Mouse (Mus musculus) megakaryocyte, embryonic 14.5 days (primary cell): ENCODE results near the gene Tbx22.

Source experiments
- FLI1 ChIP-seq: IDR thresholded peaks from 2 replicates; pipeline ENCODE4 v1.6.1; 2012; ENCODE audit warnings: low read length, inconsistent platforms, mixed read lengths
- GATA1 ChIP-seq: IDR thresholded peaks from 3 replicates; pipeline ENCODE4 v1.6.1; 2012; ENCODE audit warnings: mixed read lengths, low read length, inconsistent platforms, borderline replicate concordance

DNA sequence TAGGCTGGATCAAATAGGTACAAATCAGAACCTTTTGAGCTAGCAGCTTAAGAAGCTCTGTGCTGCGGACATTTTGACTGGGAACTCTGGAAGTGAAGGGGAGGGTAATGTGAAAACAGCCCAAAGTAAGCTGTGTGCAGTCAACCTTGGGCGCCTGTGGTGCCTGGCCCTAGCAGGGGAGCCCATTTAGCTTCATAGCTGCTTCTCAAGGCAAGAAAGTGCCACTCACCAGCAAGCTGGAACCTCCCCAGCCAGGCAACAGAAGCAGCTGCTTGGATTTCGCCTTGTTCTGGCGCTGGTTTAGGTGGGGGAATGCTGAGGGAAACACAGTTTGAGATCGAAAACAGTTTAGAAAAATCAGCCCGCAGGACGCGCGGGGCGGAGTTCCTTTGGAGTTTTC is 11.4 kb downstream of the Tbx22 start:
- TF ChIP-seq FLI1: no peak
- no peak for TF ChIP-seq GATA1
